Mouse (Mus musculus) right cerebral cortex, postnatal 10 days (tissue): ENCODE measurements at regions not wholly inside any gene's neighbourhood (a gene's known extent, or its start where the extent isn't known, plus 50 kb on each side); places are given as distances from the start of the nearest gene placed in this dataset.

Source experiments
- DNase-seq, 2 experiments: peaks; one replicate each; pipeline ENCODE4 v3.0.0; 2021; ENCODE audit warnings: low spot score in 2 of 2

GRCm38 (mm10) chr6:117788580-117789540, 52.1 kb upstream of the Zfp637 start:
- DNase-seq, result no peak

DNA sequence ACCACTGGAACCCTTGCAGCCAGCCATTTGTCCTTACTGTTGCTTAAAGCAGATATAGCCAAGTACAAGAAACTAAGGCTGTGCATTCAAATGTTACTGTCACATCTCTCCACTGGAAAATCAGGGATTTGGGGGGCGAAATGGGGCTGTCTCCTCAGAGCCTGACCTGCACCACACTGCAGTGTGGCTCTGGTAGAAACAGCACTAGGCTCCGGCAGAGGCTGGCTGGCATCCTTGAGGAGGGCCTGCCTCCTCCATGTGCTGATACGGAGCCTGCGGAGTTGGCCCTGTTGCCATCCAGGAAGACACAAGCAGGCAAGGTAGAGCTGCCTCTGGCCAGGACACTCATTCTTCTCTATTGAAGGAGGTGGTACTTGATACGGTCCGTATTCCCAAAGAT, 50.4 kb upstream of the Zfp637 start:
- no peak for DNase-seq
